Mouse (Mus musculus) erythroblast, adult 5-6 weeks (primary cell): ENCODE results near the gene Zfp575. TPM values are rescaled to one million over a fixed set of nuclear protein-coding genes. Genes with fewer than 3 reads are reported as not detected.

Experiments
- total RNA-seq, 2 experiments: library from RNA; stranded (forward) in 1 of 2; stranded (reverse) in 1 of 2; fragments of 150-400 nt in 1 of 2; fragments of 200-764, 138-1000 nt in 1 of 2; gene quantifications; 2 replicates each; pipeline versions ENCODE4 v1.2.3 to v1.2.4; 2015 to 2017; ENCODE audit warnings: low replicate concordance in 2 of 2

Zfp575 gene
- total RNA-seq, 2 experiments from 2014 or later: not detected

Other genes with a start within 250 kb of the Zfp575 start
- gene Lypd5, start 238.4 kb downstream of the Zfp575 start, total RNA-seq (2015; ENCODE audit: low replicate concordance): not detected in 2 replicates
- not detected in 2 replicates for gene Lypd5, start 238.4 kb downstream of the Zfp575 start, total RNA-seq (2017; ENCODE audit: low replicate concordance)
- 102 and 125 TPM in 2 replicates for gene Kcnn4, start 217.4 kb downstream of the Zfp575 start, total RNA-seq (2015; ENCODE audit: low replicate concordance)
- gene Kcnn4, start 217.4 kb downstream of the Zfp575 start, total RNA-seq (2017; ENCODE audit: low replicate concordance): 244 and 272 TPM in 2 replicates
- gene Smg9, start 188.0 kb downstream of the Zfp575 start, total RNA-seq (2015; ENCODE audit: low replicate concordance): 9.6 and 11.1 TPM in 2 replicates
- gene Smg9, start 188.0 kb downstream of the Zfp575 start, total RNA-seq (2017; ENCODE audit: low replicate concordance): 13.3 and 16.0 TPM in 2 replicates
- not detected in 2 replicates for gene Irgc1, start 135.3 kb downstream of the Zfp575 start, total RNA-seq (2015; ENCODE audit: low replicate concordance)
- not detected in 2 replicates for gene Irgc1, start 135.3 kb downstream of the Zfp575 start, total RNA-seq (2017; ENCODE audit: low replicate concordance)
- 28.4 and 30.9 TPM in 2 replicates for gene Plaur, start 125.2 kb downstream of the Zfp575 start, total RNA-seq (2015; ENCODE audit: low replicate concordance)
- 19.4 and 34.9 TPM in 2 replicates for gene Plaur, start 125.2 kb downstream of the Zfp575 start, total RNA-seq (2017; ENCODE audit: low replicate concordance)
- gene Cadm4, start 105.6 kb downstream of the Zfp575 start, total RNA-seq (2015; ENCODE audit: low replicate concordance): not detected in 2 replicates
- gene Cadm4, start 105.6 kb downstream of the Zfp575 start, total RNA-seq (2017; ENCODE audit: low replicate concordance): 0.77 TPM in 1 of 2 replicates, not detected in the other
- not detected in 2 replicates for gene Zfp428, start 80.6 kb downstream of the Zfp575 start, total RNA-seq (2015; ENCODE audit: low replicate concordance)
- gene Zfp428, start 80.6 kb downstream of the Zfp575 start, total RNA-seq (2017; ENCODE audit: low replicate concordance): not detected in 2 replicates
- not detected in 2 replicates for gene AC161166.1, start 75.2 kb downstream of the Zfp575 start, total RNA-seq (2015; ENCODE audit: low replicate concordance)
- gene AC161166.1, start 75.2 kb downstream of the Zfp575 start, total RNA-seq (2017; ENCODE audit: low replicate concordance): not detected in 2 replicates
- gene Irgq, start 57.0 kb downstream of the Zfp575 start, total RNA-seq (2015; ENCODE audit: low replicate concordance): 0.42 TPM in 1 of 2 replicates, not detected in the other
- gene Irgq, start 57.0 kb downstream of the Zfp575 start, total RNA-seq (2017; ENCODE audit: low replicate concordance): 1.4 and 1.6 TPM in 2 replicates
- not detected in 2 replicates for gene Pinlyp, start 41.5 kb downstream of the Zfp575 start, total RNA-seq (2015; ENCODE audit: low replicate concordance)
- not detected in 2 replicates for gene Pinlyp, start 41.5 kb downstream of the Zfp575 start, total RNA-seq (2017; ENCODE audit: low replicate concordance)
- 7.5 and 9.4 TPM in 2 replicates for gene Xrcc1, start 41.4 kb downstream of the Zfp575 start, total RNA-seq (2015; ENCODE audit: low replicate concordance)
- 15.9 and 18.0 TPM in 2 replicates for gene Xrcc1, start 41.4 kb downstream of the Zfp575 start, total RNA-seq (2017; ENCODE audit: low replicate concordance)
- gene Ethe1, start 98 bp downstream of the Zfp575 start, total RNA-seq (2015; ENCODE audit: low replicate concordance): 22.3 and 28.0 TPM in 2 replicates
- gene Ethe1, start 98 bp downstream of the Zfp575 start, total RNA-seq (2017; ENCODE audit: low replicate concordance): 9.5 and 10.7 TPM in 2 replicates
- gene Phldb3, start 23.1 kb upstream of the Zfp575 start, total RNA-seq (2015; ENCODE audit: low replicate concordance): 0.84 TPM in 1 of 2 replicates, not detected in the other
- gene Phldb3, start 23.1 kb upstream of the Zfp575 start, total RNA-seq (2017; ENCODE audit: low replicate concordance): 0.85 and 3.2 TPM in 2 replicates
- gene Lypd3, start 48.9 kb upstream of the Zfp575 start, total RNA-seq (2015; ENCODE audit: low replicate concordance): not detected in 2 replicates
- not detected in 2 replicates for gene Lypd3, start 48.9 kb upstream of the Zfp575 start, total RNA-seq (2017; ENCODE audit: low replicate concordance)
- not detected in 2 replicates for gene Tex101, start 89.0 kb upstream of the Zfp575 start, total RNA-seq (2015; ENCODE audit: low replicate concordance)
- gene Tex101, start 89.0 kb upstream of the Zfp575 start, total RNA-seq (2017; ENCODE audit: low replicate concordance): not detected in 2 replicates
- gene BC049730, start 121.6 kb upstream of the Zfp575 start, total RNA-seq (2015; ENCODE audit: low replicate concordance): not detected in 2 replicates
- not detected in 2 replicates for gene BC049730, start 121.6 kb upstream of the Zfp575 start, total RNA-seq (2017; ENCODE audit: low replicate concordance)
- gene Gm4763, start 139.3 kb upstream of the Zfp575 start, total RNA-seq (2015; ENCODE audit: low replicate concordance): not detected in 2 replicates
- not detected in 2 replicates for gene Gm4763, start 139.3 kb upstream of the Zfp575 start, total RNA-seq (2017; ENCODE audit: low replicate concordance)
- 66.3 and 90.3 TPM in 2 replicates for gene Cd177, start 172.7 kb upstream of the Zfp575 start, total RNA-seq (2015; ENCODE audit: low replicate concordance)
- 93.1 and 113 TPM in 2 replicates for gene Cd177, start 172.7 kb upstream of the Zfp575 start, total RNA-seq (2017; ENCODE audit: low replicate concordance)
- gene Ceacam10, start 189.6 kb upstream of the Zfp575 start, total RNA-seq (2015; ENCODE audit: low replicate concordance): 5.4 and 9.2 TPM in 2 replicates
- 3.9 and 9.7 TPM in 2 replicates for gene Ceacam10, start 189.6 kb upstream of the Zfp575 start, total RNA-seq (2017; ENCODE audit: low replicate concordance)